Mouse (Mus musculus): ENCODE measurements around the gene Impdh2.
A peak's percentile ranks its signal among the peaks of the same experiment; 100 is the strongest.

- no peak for TF ChIP-seq CTCF (IDR thresholded peaks at IDR 0.05; ENCODE audit: low read depth)
- TF ChIP-seq EP300 (IDR thresholded peaks at IDR 0.05; ENCODE audit: low read depth): peak; percentile 98
These were observed 18.7 kb downstream of the Impdh2 start, which contains the start of gene Wdr6 for GRCm38 (mm10) chr9:108578545-108579343.

All from heart, postnatal 0 days (tissue).